Mouse (Mus musculus): ENCODE results near the gene Ltb. TPM values are rescaled to one million over a fixed set of nuclear protein-coding genes. Genes with fewer than 3 reads are reported as not detected.

Gene Ltb
- 5.0 and 5.2 TPM in 2 replicates for polyA plus RNA-seq (2015; fragmentation: Nextera tagmentation; extraction: Ambion mirVana)

- ATAC-seq, result no peak
- Histone ChIP-seq H3K4me3 (replicated peaks) (peak within 1 kb of the TSS; percentile 45), H3K27ac (no peak within 1 kb of the TSS), H3K4me2 (replicated peaks) (peak within 1 kb of the TSS; percentile 94), H3K4me1 (replicated peaks) (peaks cover 19% of the 10 kb centered on the region), H3K9me3 (no peaks in the 10 kb centered on the region), H3K9ac (peak within 1 kb of the TSS; percentile 56), H3K36me3 (no peaks in the 10 kb centered on the region), H3K27me3 (replicated peaks) (peaks cover 19% of the 10 kb centered on the region)
- 49% methylated on average over 28 of the region's 28 CpGs for WGBS
Measured at GRCm38 (mm10) chr17:35193881-35194843, at the start of gene Ltb. Gene Ltb, plus strand, starts transcription at chr17:35194439.

- Histone ChIP-seq H3K27me3 (replicated peaks) (no peaks in the 10 kb centered on the region), H3K4me1 (replicated peaks) (no peaks in the 10 kb centered on the region), H3K4me2 (replicated peaks) (no peak overlapping the region), H3K9me3 (no peaks in the 10 kb centered on the region), H3K4me3 (replicated peaks) (no peak overlapping the region), H3K27ac (no peak overlapping the region), H3K36me3 (peaks cover 79% of the 10 kb centered on the region), H3K9ac (no peak overlapping the region)
- WGBS, result 86% methylated on average over 5 of the region's 5 CpGs
- ATAC-seq, result no peak
Measured at GRCm38 (mm10) chr17:35146139-35146538, 48.1 kb upstream of the Ltb start.

GRCm38 (mm10) chr17:35147348-35147747 lies 46.9 kb upstream of the Ltb start:
- WGBS, result 59% methylated on average over 3 of the region's 3 CpGs

GRCm38 (mm10) chr17:35147922-35148639 lies 46.2 kb upstream of the Ltb start:
- H3K36me3 ChIP-seq, result peaks cover 77% of the 10 kb centered on the region
- no peak overlapping the region for H3K4me2 ChIP-seq (replicated peaks)
- H3K9me3 ChIP-seq, result no peaks in the 10 kb centered on the region
- H3K4me3 ChIP-seq (replicated peaks), result no peak overlapping the region
- H3K4me1 ChIP-seq (replicated peaks), result no peaks in the 10 kb centered on the region
- H3K27me3 ChIP-seq (replicated peaks), result no peaks in the 10 kb centered on the region
- WGBS, result 65% methylated on average over 5 of the region's 5 CpGs
- H3K27ac ChIP-seq, result no peak overlapping the region; the same call in 1 of the 2 replicates
- H3K9ac ChIP-seq, result no peak overlapping the region
- ATAC-seq, result no peak

More at GRCm38 (mm10) chr17:35147348-35147747, 46.9 kb upstream of the Ltb start:
- Histone ChIP-seq H3K9me3 (no peaks in the 10 kb centered on the region), H3K36me3 (peaks cover 77% of the 10 kb centered on the region), H3K27me3 (replicated peaks) (no peaks in the 10 kb centered on the region), H3K27ac (no peak overlapping the region), H3K4me3 (replicated peaks) (no peak overlapping the region), H3K4me2 (replicated peaks) (no peak overlapping the region), H3K9ac (no peak overlapping the region), H3K4me1 (replicated peaks) (no peaks in the 10 kb centered on the region)
- no peak for ATAC-seq

- H3K9me3 ChIP-seq, result no peaks in the 10 kb centered on the region
- no peaks in the 10 kb centered on the region for H3K4me1 ChIP-seq (replicated peaks)
- 91% methylated on average over 4 of the region's 4 CpGs for WGBS
- H3K27ac ChIP-seq, result no peak overlapping the region
- H3K4me3 ChIP-seq (replicated peaks), result no peak overlapping the region
- no peak for ATAC-seq
- H3K27me3 ChIP-seq (replicated peaks), result no peaks in the 10 kb centered on the region
- H3K9ac ChIP-seq, result no peak overlapping the region
- peaks cover 88% of the 10 kb centered on the region for H3K36me3 ChIP-seq
- no peak overlapping the region for H3K4me2 ChIP-seq (replicated peaks)
Measured at GRCm38 (mm10) chr17:35152121-35152520, 42.1 kb upstream of the Ltb start.

- no peak overlapping the region for H3K27ac ChIP-seq
- H3K4me1 ChIP-seq (replicated peaks), result no peaks in the 10 kb centered on the region
- H3K4me2 ChIP-seq (replicated peaks), result no peak overlapping the region
- H3K36me3 ChIP-seq, result peaks cover 92% of the 10 kb centered on the region
- H3K4me3 ChIP-seq (replicated peaks), result no peak overlapping the region
- H3K9ac ChIP-seq, result no peak overlapping the region
- H3K9me3 ChIP-seq, result no peaks in the 10 kb centered on the region
- ATAC-seq, result no peak
- no peaks in the 10 kb centered on the region for H3K27me3 ChIP-seq (replicated peaks)
- 92% methylated on average over 9 of the region's 9 CpGs for WGBS
Measured at GRCm38 (mm10) chr17:35153077-35153476, 41.2 kb upstream of the Ltb start.

GRCm38 (mm10) chr17:35153931-35154330 lies 40.3 kb upstream of the Ltb start:
- 83% methylated on average over 4 of the region's 4 CpGs for WGBS
- Histone ChIP-seq H3K4me3 (replicated peaks) (no peak overlapping the region), H3K27ac (no peak overlapping the region), H3K9ac (no peak overlapping the region), H3K36me3 (peaks cover 94% of the 10 kb centered on the region), H3K4me1 (replicated peaks) (no peaks in the 10 kb centered on the region), H3K27me3 (replicated peaks) (no peaks in the 10 kb centered on the region), H3K9me3 (no peaks in the 10 kb centered on the region), H3K4me2 (replicated peaks) (no peak overlapping the region)
- ATAC-seq, result no peak

GRCm38 (mm10) chr17:35154616-35155015 lies 39.6 kb upstream of the Ltb start:
- H3K9ac ChIP-seq, result no peak overlapping the region
- no peaks in the 10 kb centered on the region for H3K4me1 ChIP-seq (replicated peaks)
- 81% methylated on average over 7 of the region's 7 CpGs for WGBS
- H3K9me3 ChIP-seq, result no peaks in the 10 kb centered on the region
- no peaks in the 10 kb centered on the region for H3K27me3 ChIP-seq (replicated peaks)
- no peak overlapping the region for H3K4me2 ChIP-seq (replicated peaks)
- no peak for ATAC-seq
- no peak overlapping the region for H3K27ac ChIP-seq
- H3K4me3 ChIP-seq (replicated peaks), result no peak overlapping the region
- H3K36me3 ChIP-seq, result peaks cover 94% of the 10 kb centered on the region

- no peak overlapping the region for H3K9ac ChIP-seq
- no peak overlapping the region for H3K4me2 ChIP-seq (replicated peaks)
- H3K27ac ChIP-seq, result no peak overlapping the region
- 92% methylated on average over 12 of the region's 12 CpGs for WGBS
- no peaks in the 10 kb centered on the region for H3K9me3 ChIP-seq
- no peak overlapping the region for H3K4me3 ChIP-seq (replicated peaks)
- H3K36me3 ChIP-seq, result peaks cover 94% of the 10 kb centered on the region
- H3K4me1 ChIP-seq (replicated peaks), result no peaks in the 10 kb centered on the region
- ATAC-seq, result no peak
- no peaks in the 10 kb centered on the region for H3K27me3 ChIP-seq (replicated peaks)
Measured at GRCm38 (mm10) chr17:35155451-35155850, 38.8 kb upstream of the Ltb start.

GRCm38 (mm10) chr17:35156461-35157200 lies 37.6 kb upstream of the Ltb start:
- WGBS, result 89% methylated on average over 33 of the region's 33 CpGs
- H3K4me1 ChIP-seq (replicated peaks), result no peaks in the 10 kb centered on the region
- ATAC-seq, result no peak

GRCm38 (mm10) chr17:35157254-35157653 lies 37.0 kb upstream of the Ltb start:
- Histone ChIP-seq H3K27me3 (replicated peaks) (no peaks in the 10 kb centered on the region), H3K4me2 (replicated peaks) (no peak overlapping the region), H3K36me3 (peaks cover 97% of the 10 kb centered on the region), H3K27ac (no peak overlapping the region), H3K4me3 (replicated peaks) (no peak overlapping the region), H3K4me1 (replicated peaks) (peaks cover 4% of the 10 kb centered on the region), H3K9ac (no peak overlapping the region), H3K9me3 (no peaks in the 10 kb centered on the region)
- ATAC-seq, result no peak
- WGBS, result 92% methylated on average over 8 of the region's 8 CpGs

More at GRCm38 (mm10) chr17:35156461-35157200, 37.6 kb upstream of the Ltb start:
- Histone ChIP-seq H3K9ac (no peak overlapping the region), H3K36me3 (peaks cover 97% of the 10 kb centered on the region), H3K9me3 (no peaks in the 10 kb centered on the region), H3K27me3 (replicated peaks) (no peaks in the 10 kb centered on the region), H3K4me2 (replicated peaks) (no peak overlapping the region), H3K4me3 (replicated peaks) (no peak overlapping the region), H3K27ac (no peak overlapping the region)

GRCm38 (mm10) chr17:35157661-35158175 lies 36.5 kb upstream of the Ltb start:
- no peak overlapping the region for H3K27ac ChIP-seq
- 87% methylated on average over 8 of the region's 8 CpGs for WGBS

More at GRCm38 (mm10) chr17:35157661-35158175, 36.5 kb upstream of the Ltb start:
- H3K9me3 ChIP-seq, result no peaks in the 10 kb centered on the region
- peaks cover 93% of the 10 kb centered on the region for H3K36me3 ChIP-seq
- no peak overlapping the region for H3K9ac ChIP-seq
- H3K4me2 ChIP-seq (replicated peaks), result no peak overlapping the region
- no peaks in the 10 kb centered on the region for H3K27me3 ChIP-seq (replicated peaks)
- no peak overlapping the region for H3K4me3 ChIP-seq (replicated peaks)
- H3K4me1 ChIP-seq (replicated peaks), result peaks cover 8% of the 10 kb centered on the region
- ATAC-seq, result no peak
